Mouse (Mus musculus) stomach, postnatal 0 days (tissue): ENCODE measurements at regions not wholly inside any gene's neighbourhood (a gene's known extent, or its start where the extent isn't known, plus 50 kb on each side); places are given as distances from the start of the nearest gene placed in this dataset.

Experiments used
- ATAC-seq: fragments of 200-750 bp; cut with Nextera tagmentation; 2 replicates; pipeline ENCODE4 v1.8.0; 2017; ENCODE audit not compliant: low FRiP score, low TSS enrichment
- DNase-seq: peaks from one replicate; pipeline ENCODE4 v3.0.0-alpha.2; 2016; ENCODE audit warnings: low spot score
- H3K27ac ChIP-seq: fragments of 300-500 bp; sonication (generic); replicated peaks from 2 replicates; pipeline ENCODE4 v1.5.1; 2014; ENCODE audit warnings: mild to moderate bottlenecking, control low read depth
- H3K27me3 ChIP-seq: fragments of 300-500 bp; sonication (generic); 2 replicates; pipeline ENCODE4 v1.6.1; 2014; ENCODE audit warnings: low read length; ENCODE audit not compliant: control insufficient read depth, insufficient read depth
- H3K36me3 ChIP-seq: fragments of 300-500 bp; sonication (generic); 2 replicates; pipeline ENCODE4 v1.6.1; 2014; ENCODE audit warnings: low read length, mixed read lengths; ENCODE audit not compliant: control insufficient read depth, insufficient read depth
- H3K4me1 ChIP-seq: fragments of 300-500 bp; sonication (generic); replicated peaks from 2 replicates; pipeline ENCODE4 v1.6.1; 2014; ENCODE audit warnings: antibody characterized with exemption; ENCODE audit not compliant: control insufficient read depth, insufficient read depth
- H3K4me2 ChIP-seq: fragments of 300-500 bp; sonication (generic); replicated peaks from 2 replicates; pipeline ENCODE4 v1.6.1; 2014; ENCODE audit warnings: low read depth, mild to moderate bottlenecking, control low read depth, moderate library complexity
- H3K4me3 ChIP-seq: fragments of 300-500 bp; sonication (generic); 2 replicates; pipeline ENCODE4 v1.5.1; 2014; ENCODE audit warnings: low read depth, low read length, control low read depth
- H3K9ac ChIP-seq: fragments of 300-500 bp; sonication (generic); 2 replicates; pipeline ENCODE4 v1.6.1; 2014; ENCODE audit warnings: mild to moderate bottlenecking, low read length, control low read depth, mixed read lengths
- H3K9me3 ChIP-seq: fragments of 300-500 bp; sonication (generic); 2 replicates; pipeline ENCODE4 v1.6.1; 2016; ENCODE audit warnings: low read length; ENCODE audit not compliant: control insufficient read depth
- CTCF ChIP-seq: IDR thresholded peaks from 2 replicates; pipeline ENCODE4 v1.5.1; 2016; ENCODE audit warnings: antibody characterized with exemption, low read depth, mild to moderate bottlenecking, moderate library complexity
- EP300 ChIP-seq: optimal IDR thresholded peaks from 2 replicates; pipeline ENCODE3; 2016; ENCODE audit warnings: antibody characterized with exemption
- WGBS: fragments of 180-500 bp; shearing (Covaris S2); extraction: QIAGEN DNeasy Blood & Tissue Kit; methylation state at CpG from one replicate; pipeline ENCODE4 v1.1.7; 2014; 5-methylcytosine and 5-hydroxymethylcytosine counted together

DNA sequence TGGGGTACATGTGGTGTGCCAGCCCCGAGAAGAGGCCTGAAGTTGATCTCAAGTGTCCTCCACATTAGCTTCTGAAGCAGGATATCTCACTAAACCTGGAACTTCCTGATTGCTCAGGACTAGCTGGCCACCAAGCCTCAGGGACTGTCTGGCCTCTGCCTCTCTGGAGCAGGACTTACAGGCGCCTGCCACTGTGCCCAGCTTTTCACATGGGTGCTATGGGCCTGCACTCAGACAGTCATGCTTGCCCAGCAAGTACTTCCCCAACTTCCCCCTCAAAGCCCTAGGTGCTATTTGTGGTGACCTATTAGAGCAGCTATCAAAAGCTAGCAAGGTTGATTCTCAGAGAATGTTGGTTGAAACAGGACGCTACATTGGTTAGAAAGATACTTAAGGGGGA, 220.0 kb downstream of the CK137956 start:
- H3K27me3 ChIP-seq: no peaks in the 10 kb centered on the region
- 79% methylated on average over 3 of the region's 3 CpGs for WGBS
- H3K4me3 ChIP-seq: no peak overlapping the region
- no peak for TF ChIP-seq CTCF
- no peak for TF ChIP-seq EP300
- DNase-seq (no peak), ATAC-seq (no peak)
- H3K9me3 ChIP-seq: no peaks in the 10 kb centered on the region
- no peaks in the 10 kb centered on the region for H3K36me3 ChIP-seq
- H3K4me2 ChIP-seq: no peak overlapping the region
- H3K9ac ChIP-seq: no peak overlapping the region
- H3K27ac ChIP-seq: no peak overlapping the region
- H3K4me1 ChIP-seq: no peaks in the 10 kb centered on the region

DNA sequence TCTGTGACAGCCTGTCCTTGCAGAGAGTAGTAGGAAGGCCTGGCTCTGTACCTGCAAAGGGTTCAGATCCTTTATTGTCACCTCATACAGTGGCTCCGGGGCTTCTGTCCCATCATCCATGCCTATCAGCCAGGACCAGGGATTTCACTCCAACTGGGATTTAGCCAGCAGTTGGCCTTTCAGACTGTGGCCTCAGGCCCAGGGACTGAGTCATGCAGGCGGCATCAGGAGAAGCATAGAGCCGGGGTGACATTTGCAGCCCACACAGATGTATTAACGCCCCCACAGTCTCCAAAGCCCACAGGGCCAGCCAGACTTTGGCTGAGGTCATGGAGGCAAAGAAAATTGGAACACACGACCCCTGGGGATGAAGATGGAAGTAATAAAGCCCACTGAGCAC, 222.9 kb downstream of the CK137956 start:
- Histone ChIP-seq H3K4me1 (no peaks in the 10 kb centered on the region), H3K9me3 (no peaks in the 10 kb centered on the region), H3K9ac (no peak overlapping the region), H3K4me3 (no peak overlapping the region), H3K27me3 (no peaks in the 10 kb centered on the region), H3K36me3 (no peaks in the 10 kb centered on the region), H3K4me2 (no peak overlapping the region), H3K27ac (no peak overlapping the region)
- no peak for ATAC-seq
- DNase-seq: no peak
- TF ChIP-seq EP300 (no peak), CTCF (no peak)
- WGBS: 75% methylated on average over 5 of the region's 5 CpGs

DNA sequence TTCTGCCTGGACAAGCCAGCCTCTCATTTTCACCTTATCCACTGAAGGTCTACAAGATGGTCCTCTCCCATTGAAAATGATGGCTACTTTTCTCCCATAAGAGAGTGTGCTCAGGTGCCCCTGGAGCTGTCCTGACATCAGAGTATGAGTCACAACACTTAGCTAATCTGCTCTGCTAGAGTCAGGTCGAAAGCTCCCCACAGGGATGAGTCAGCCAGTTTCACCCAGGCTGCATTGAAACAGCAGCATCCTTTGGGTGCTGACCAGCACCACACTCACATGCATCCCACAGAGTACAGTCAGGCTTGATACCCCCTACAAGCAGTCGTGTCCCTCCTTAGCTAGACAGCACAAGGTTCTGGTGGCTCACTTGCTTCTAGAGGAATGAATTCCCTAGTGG, 234.0 kb downstream of the CK137956 start:
- Histone ChIP-seq H3K9ac (no peak overlapping the region), H3K27ac (no peak overlapping the region), H3K4me1 (no peaks in the 10 kb centered on the region), H3K4me2 (no peak overlapping the region), H3K4me3 (no peak overlapping the region), H3K9me3 (no peaks in the 10 kb centered on the region), H3K36me3 (no peaks in the 10 kb centered on the region), H3K27me3 (no peaks in the 10 kb centered on the region)
- 0 out of 2 replicates have a peak, but pooled peaks have one; percentile 45 for ATAC-seq
- WGBS: 71% methylated on average over 2 of the region's 2 CpGs
- DNase-seq: no peak
- TF ChIP-seq EP300 (no peak), CTCF (no peak)

DNA sequence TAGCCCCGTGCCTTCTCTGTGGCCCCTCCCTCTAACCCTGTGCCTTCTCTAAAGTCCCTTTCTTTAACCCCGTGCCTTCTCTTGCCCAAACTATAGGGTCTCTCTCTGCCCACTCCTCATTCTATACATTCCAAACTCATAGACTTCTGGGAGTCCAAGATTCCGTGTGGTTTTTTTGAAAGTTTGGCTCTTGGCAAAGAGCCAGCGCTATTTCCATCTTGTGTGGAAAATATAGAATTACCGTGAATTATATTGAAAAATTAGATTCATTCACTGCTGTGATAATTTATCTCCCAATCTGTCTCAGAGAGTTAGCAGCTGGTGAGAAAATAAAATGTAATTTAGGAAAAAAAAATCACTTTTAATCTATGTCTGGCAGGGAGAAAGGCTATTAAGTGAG, 234.6 kb downstream of the CK137956 start:
- DNase-seq: no peak
- no peak for TF ChIP-seq EP300
- TF ChIP-seq CTCF: no peak
- H3K27ac ChIP-seq: no peak overlapping the region
- no peak for ATAC-seq
- no peaks in the 10 kb centered on the region for H3K9me3 ChIP-seq
- H3K27me3 ChIP-seq: no peaks in the 10 kb centered on the region
- no peak overlapping the region for H3K9ac ChIP-seq
- WGBS: 54% methylated on average over 5 of the region's 5 CpGs
- H3K4me2 ChIP-seq: no peak overlapping the region
- H3K4me3 ChIP-seq: no peak overlapping the region
- no peaks in the 10 kb centered on the region for H3K36me3 ChIP-seq
- no peaks in the 10 kb centered on the region for H3K4me1 ChIP-seq

DNA sequence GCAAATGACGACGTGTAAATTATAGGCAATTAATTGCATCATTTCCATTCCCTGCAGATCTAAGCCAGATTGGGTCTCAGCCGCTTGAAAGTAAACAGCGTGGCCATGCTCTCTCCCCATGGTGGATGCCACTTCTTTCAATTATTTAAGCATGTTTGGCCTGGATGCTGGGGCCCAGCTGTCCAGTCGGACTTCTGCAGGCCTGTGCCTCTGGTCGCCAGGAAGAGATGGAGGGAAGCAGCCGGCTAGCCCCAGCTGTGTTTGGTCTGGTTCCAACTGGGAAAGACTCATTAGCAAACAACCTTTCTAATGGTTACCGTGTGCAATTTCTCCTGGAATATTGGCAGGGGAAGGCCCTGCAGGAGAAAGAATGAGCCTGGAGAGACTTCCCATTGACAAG, 236.1 kb downstream of the CK137956 start:
- H3K4me2 ChIP-seq: no peak overlapping the region
- no peaks in the 10 kb centered on the region for H3K4me1 ChIP-seq
- no peaks in the 10 kb centered on the region for H3K36me3 ChIP-seq
- H3K4me3 ChIP-seq: no peak overlapping the region
- 41% methylated on average over 8 of the region's 8 CpGs for WGBS
- H3K9ac ChIP-seq: no peak overlapping the region
- no peaks in the 10 kb centered on the region for H3K27me3 ChIP-seq
- no peaks in the 10 kb centered on the region for H3K9me3 ChIP-seq
- no peak overlapping the region for H3K27ac ChIP-seq
- DNase-seq: no peak
- no peak for TF ChIP-seq EP300
- no peak for TF ChIP-seq CTCF
- ATAC-seq: no peak

DNA sequence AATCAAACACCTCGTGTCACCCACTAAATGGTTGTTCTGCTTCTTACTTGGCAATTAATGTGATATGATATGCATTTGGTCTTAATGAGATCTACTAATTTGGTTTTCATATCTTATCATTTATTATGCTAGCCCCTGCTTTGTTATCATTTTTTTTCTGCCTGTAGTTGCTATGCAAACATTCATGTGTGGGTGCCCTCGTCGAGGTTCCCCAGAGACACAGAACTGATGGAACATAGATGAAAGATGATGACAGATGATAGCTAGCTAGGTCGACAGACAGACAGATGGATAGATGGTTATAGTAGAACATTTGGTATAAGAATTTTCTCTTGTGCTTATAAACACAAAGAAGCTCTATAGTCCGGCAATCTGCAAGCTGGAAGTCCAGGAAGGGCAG, 252.1 kb downstream of the CK137956 start:
- Histone ChIP-seq H3K36me3 (no peaks in the 10 kb centered on the region), H3K4me3 (no peak overlapping the region), H3K4me2 (no peak overlapping the region), H3K9me3 (no peaks in the 10 kb centered on the region), H3K9ac (no peak overlapping the region), H3K27ac (no peak overlapping the region), H3K27me3 (no peaks in the 10 kb centered on the region), H3K4me1 (no peaks in the 10 kb centered on the region)
- no peak for TF ChIP-seq CTCF
- TF ChIP-seq EP300: no peak
- ATAC-seq: no peak
- DNase-seq: no peak
- WGBS: 62% methylated on average over 5 of the region's 5 CpGs
